Mouse (Mus musculus): ENCODE measurements around the gene Rbms3.

DNA sequence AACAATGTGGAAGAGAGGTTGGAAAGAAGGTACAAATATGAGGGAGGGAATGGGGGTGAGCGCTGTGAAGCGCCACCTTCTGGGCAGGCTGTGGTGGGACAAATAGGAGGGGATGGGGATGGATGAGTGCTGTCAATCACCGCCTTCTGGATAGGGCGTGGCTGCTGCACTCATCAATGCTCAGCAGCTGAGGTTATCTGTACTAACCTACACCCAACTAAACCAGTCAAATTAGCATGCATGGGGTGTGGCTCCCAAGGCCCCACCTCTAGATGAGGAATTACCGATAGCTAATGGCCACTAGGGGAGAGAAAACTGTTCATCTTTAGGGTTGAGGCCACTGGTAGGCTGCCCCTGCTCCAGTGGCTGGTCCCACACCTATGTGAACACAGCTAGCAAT, 274.2 kb downstream of the Rbms3 start:
- TF ChIP-seq HCFC1 (IDR thresholded peaks at IDR 0.05; ENCODE audit: borderline replicate concordance, insufficient read depth, low read length) (no peak), ZC3H11A (IDR thresholded peaks at IDR 0.05; ENCODE audit: borderline replicate concordance, low read depth, low read length) (no peak), MAFK (IDR thresholded peaks at IDR 0.05; ENCODE audit: insufficient read depth, low read depth, low read length) (no peak)

Measured in ES-E14 (cell line).